Mouse (Mus musculus) limb, embryonic 12.5 days (tissue): ENCODE data around the gene Mtfmt. TPM values are rescaled to one million over a fixed set of nuclear protein-coding genes. Genes with fewer than 3 reads are reported as not detected.
A peak's percentile ranks its signal among the peaks of the same experiment; 100 is the strongest.

Experiments
- ATAC-seq: fragments of 200-750 bp; cut with Nextera tagmentation; 2 replicates; pipeline ENCODE4 v1.8.0; 2017; ENCODE audit warnings: low read depth, moderate TSS enrichment; ENCODE audit not compliant: insufficient number of reproducible peaks, insufficient read depth, low FRiP score, low TSS enrichment
- H3K27ac ChIP-seq: fragments of 300-500 bp; sonication (generic); 2 replicates; pipeline ENCODE4 v1.5.1; 2016; ENCODE audit warnings: mild to moderate bottlenecking, moderate library complexity
- H3K27me3 ChIP-seq: fragments of 300-500 bp; sonication (generic); 2 replicates; pipeline ENCODE4 v1.6.1; 2016; ENCODE audit warnings: mild to moderate bottlenecking, moderate library complexity
- H3K36me3 ChIP-seq: fragments of 300-500 bp; sonication (generic); 2 replicates; pipeline ENCODE4 v1.6.1; 2016; ENCODE audit warnings: mild to moderate bottlenecking, moderate library complexity
- H3K4me1 ChIP-seq: fragments of 300-500 bp; sonication (generic); replicated peaks from 2 replicates; pipeline ENCODE4 v1.6.1; 2016
- H3K4me2 ChIP-seq: fragments of 300-500 bp; sonication (generic); 2 replicates; pipeline ENCODE4 v1.6.1; 2016; ENCODE audit warnings: mild to moderate bottlenecking, moderate library complexity
- H3K4me3 ChIP-seq: fragments of 300-500 bp; sonication (generic); replicated peaks from 2 replicates; pipeline ENCODE4 v1.5.1; 2016; ENCODE audit warnings: mild to moderate bottlenecking
- H3K9ac ChIP-seq: fragments of 300-500 bp; sonication (generic); replicated peaks from 2 replicates; pipeline ENCODE4 v1.6.1; 2016; ENCODE audit warnings: mild to moderate bottlenecking, moderate library complexity
- H3K9me3 ChIP-seq: fragments of 300-500 bp; sonication (generic); 2 replicates; pipeline ENCODE4 v1.6.1; 2016; ENCODE audit warnings: mild to moderate bottlenecking, moderate library complexity
- whole genome bisulfite sequencing: fragments of 180-500 bp; shearing (Covaris S2); methylation state at CpG from one replicate; pipeline ENCODE4 v1.1.7; 2016; 5-methylcytosine and 5-hydroxymethylcytosine counted together
- polyA plus RNA-seq: library from polyadenylated mRNA; unstranded; fragments of >200 nt; fragmentation: Nextera tagmentation; extraction: Ambion mirVana; gene quantifications from 2 replicates; pipeline ENCODE4 v1.2.1, GENCODE M21; 2016

Mtfmt gene
- polyA plus RNA-seq, 1 experiment from 2014 or later = 28.2 TPM

DNA sequence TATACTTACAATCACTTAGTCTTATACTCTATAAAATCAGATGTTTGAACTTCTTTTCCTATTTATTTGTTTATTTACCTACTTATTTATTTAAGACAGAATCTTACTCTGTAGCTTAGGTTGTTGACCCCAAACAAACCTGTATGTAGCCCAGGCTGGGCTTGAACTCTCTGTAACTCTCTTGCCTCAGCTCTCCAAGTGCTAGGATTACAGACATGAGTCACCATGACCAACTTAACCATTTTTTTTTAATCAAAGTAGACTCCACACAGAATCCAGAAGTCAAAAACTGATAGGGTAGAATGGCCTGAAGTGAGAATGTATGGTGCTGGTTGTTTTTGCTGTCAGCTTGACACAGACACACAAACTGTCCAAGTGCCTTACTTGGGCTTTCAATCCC is 5.2 kb upstream of the Mtfmt start:
- no peak overlapping the region for H3K4me3 ChIP-seq
- no peaks in the 10 kb centered on the region for H3K9me3 ChIP-seq
- no peak overlapping the region for H3K27ac ChIP-seq
- no peak overlapping the region for H3K4me2 ChIP-seq
- H3K9ac ChIP-seq = no peak overlapping the region
- no peaks in the 10 kb centered on the region for H3K4me1 ChIP-seq
- no peaks in the 10 kb centered on the region for H3K27me3 ChIP-seq
- no peak for ATAC-seq
- no peaks in the 10 kb centered on the region for H3K36me3 ChIP-seq

GRCm38 (mm10) chr9:65430921-65431320 is 4.7 kb upstream of the Mtfmt start:
- Histone ChIP-seq H3K27ac (no peak overlapping the region), H3K36me3 (no peaks in the 10 kb centered on the region), H3K9me3 (no peaks in the 10 kb centered on the region), H3K4me2 (no peak overlapping the region), H3K4me3 (no peak overlapping the region), H3K9ac (no peak overlapping the region), H3K27me3 (no peaks in the 10 kb centered on the region), H3K4me1 (no peaks in the 10 kb centered on the region)
- ATAC-seq = no peak
- 85% methylated on average over 5 of the region's 5 CpGs for WGBS

DNA sequence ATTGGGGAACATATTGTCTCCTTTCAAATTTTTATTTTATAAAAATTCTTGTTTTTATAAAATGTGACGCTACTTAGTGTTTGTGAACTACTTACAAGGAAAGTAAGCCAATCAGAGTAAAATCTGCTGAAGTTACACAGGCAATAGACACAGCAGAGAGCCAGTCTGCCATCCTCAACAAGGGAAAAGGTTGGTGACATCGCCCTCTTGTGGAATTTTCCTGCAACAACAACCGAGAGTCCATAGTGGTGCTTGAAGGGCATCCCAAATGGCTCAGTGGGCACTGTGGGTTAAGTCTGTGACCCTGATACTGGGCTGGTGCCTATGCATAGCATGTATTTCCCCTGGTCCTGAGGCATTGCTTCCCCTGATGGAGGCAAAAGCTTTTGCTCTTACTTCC is 3.3 kb upstream of the Mtfmt start:
- no peak overlapping the region for H3K4me3 ChIP-seq
- H3K9ac ChIP-seq = no peak overlapping the region
- no peak overlapping the region for H3K27ac ChIP-seq
- H3K4me1 ChIP-seq = peaks cover 4% of the 10 kb centered on the region; the same call in 1 of the 2 replicates
- WGBS = 3% methylated on average over 3 of the region's 3 CpGs
- no peaks in the 10 kb centered on the region for H3K9me3 ChIP-seq
- no peaks in the 10 kb centered on the region for H3K36me3 ChIP-seq
- no peaks in the 10 kb centered on the region for H3K27me3 ChIP-seq
- ATAC-seq = no peak
- H3K4me2 ChIP-seq = no peak overlapping the region

DNA sequence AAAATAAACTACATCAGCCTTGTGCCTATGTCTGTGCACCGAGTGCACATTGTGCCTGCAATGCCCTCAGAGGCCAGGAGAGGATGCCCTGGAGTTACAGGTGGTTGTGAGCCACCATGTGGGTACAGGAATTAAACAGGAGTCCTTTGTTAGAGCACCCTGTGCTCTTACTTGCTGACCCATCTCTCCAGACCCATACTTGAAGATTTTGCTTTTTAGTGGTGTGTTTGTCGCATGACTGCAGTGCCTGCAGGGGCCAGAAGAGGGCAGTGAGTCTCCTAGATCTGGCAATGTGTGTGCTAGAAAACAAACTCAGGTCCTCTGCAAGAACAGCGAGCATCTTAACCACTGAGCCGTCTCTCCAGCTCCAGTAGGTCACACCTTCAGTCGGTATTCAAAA is 1.4 kb upstream of the Mtfmt start:
- Histone ChIP-seq H3K27ac (no peak overlapping the region), H3K4me1 (peaks cover 4% of the 10 kb centered on the region; the same call in 1 of the 2 replicates), H3K27me3 (no peaks in the 10 kb centered on the region), H3K9me3 (no peaks in the 10 kb centered on the region), H3K9ac (no peak overlapping the region), H3K4me3 (no peak overlapping the region), H3K36me3 (peaks cover 14% of the 10 kb centered on the region), H3K4me2 (no peak overlapping the region)
- no peak for ATAC-seq
- WGBS = 68% methylated on average over 5 of the region's 5 CpGs

DNA sequence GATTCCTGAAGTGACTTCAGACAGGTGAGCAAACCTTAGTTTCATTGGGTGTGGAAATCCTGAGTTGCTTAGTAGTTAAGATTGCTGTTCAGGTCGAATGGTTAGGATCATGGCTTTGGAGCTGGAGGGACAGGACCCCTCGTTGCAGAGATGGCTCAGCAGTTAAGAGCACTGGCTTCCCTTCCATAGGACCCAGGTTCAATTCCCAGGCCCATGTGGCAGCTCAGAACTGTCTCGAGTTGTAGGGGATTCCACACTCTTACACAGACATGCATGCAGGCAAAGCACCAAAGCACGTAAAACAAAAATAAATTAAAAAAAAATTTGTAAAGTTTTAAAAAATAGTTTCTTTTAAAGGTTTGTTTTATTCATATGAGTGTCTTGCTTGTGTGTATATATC is 371 bp upstream of the Mtfmt start:
- ATAC-seq = no peak; the same call in 1 of the 2 replicates
- H3K27me3 ChIP-seq = no peaks in the 10 kb centered on the region
- no peak overlapping the region for H3K4me2 ChIP-seq
- no peak overlapping the region for H3K9ac ChIP-seq
- no peaks in the 10 kb centered on the region for H3K9me3 ChIP-seq
- H3K4me3 ChIP-seq = no peak overlapping the region
- H3K27ac ChIP-seq = no peak overlapping the region
- 71% methylated on average over 4 of the region's 4 CpGs for whole genome bisulfite sequencing
- peaks cover 17% of the 10 kb centered on the region for H3K36me3 ChIP-seq
- peaks cover 4% of the 10 kb centered on the region; the same call in 1 of the 2 replicates for H3K4me1 ChIP-seq

GRCm38 (mm10) chr9:65444692-65445091 is 9.1 kb downstream of the Mtfmt start:
- Histone ChIP-seq H3K27me3 (no peaks in the 10 kb centered on the region), H3K9ac (no peak overlapping the region), H3K36me3 (peaks cover 79% of the 10 kb centered on the region), H3K4me2 (no peak overlapping the region), H3K4me3 (no peak overlapping the region), H3K27ac (no peak overlapping the region), H3K9me3 (no peaks in the 10 kb centered on the region), H3K4me1 (no peaks in the 10 kb centered on the region)
- ATAC-seq = no peak
- WGBS = 93% methylated on average over 4 of the region's 4 CpGs

- Histone ChIP-seq H3K27me3 (no peaks in the 10 kb centered on the region), H3K9ac (no peak overlapping the region), H3K4me1 (no peaks in the 10 kb centered on the region), H3K4me3 (no peak overlapping the region), H3K36me3 (peaks cover 86% of the 10 kb centered on the region), H3K4me2 (no peak overlapping the region), H3K9me3 (no peaks in the 10 kb centered on the region), H3K27ac (no peak overlapping the region)
- no peak for ATAC-seq
- WGBS = 89% methylated on average over 6 of the region's 6 CpGs
Measured at GRCm38 (mm10) chr9:65447951-65448350, 12.4 kb downstream of the Mtfmt start.

- WGBS = 85% methylated on average over 2 of the region's 2 CpGs
- H3K27me3 ChIP-seq = no peaks in the 10 kb centered on the region
- no peak for ATAC-seq
Measured at GRCm38 (mm10) chr9:65458975-65459374, 23.4 kb downstream of the Mtfmt start.

GRCm38 (mm10) chr9:65460198-65460597 is 24.6 kb downstream of the Mtfmt start:
- no peak for ATAC-seq
- 56% methylated on average over 3 of the region's 3 CpGs for WGBS
- H3K9me3 ChIP-seq = no peaks in the 10 kb centered on the region
- peak overlapping the region; percentile 72 for H3K4me2 ChIP-seq
- peaks cover 1% of the 10 kb centered on the region for H3K36me3 ChIP-seq
- peak overlapping the region; percentile 79; the same call in 1 of the 2 replicates for H3K4me3 ChIP-seq
- H3K27ac ChIP-seq = 0 out of 2 replicates have a peak overlapping the region, but pooled peaks have one; percentile 84
- H3K9ac ChIP-seq = no peak overlapping the region
- H3K4me1 ChIP-seq = peaks cover 11% of the 10 kb centered on the region
- no peaks in the 10 kb centered on the region for H3K27me3 ChIP-seq

More at GRCm38 (mm10) chr9:65458975-65459374, 23.4 kb downstream of the Mtfmt start:
- H3K4me1 ChIP-seq = peaks cover 11% of the 10 kb centered on the region
- no peaks in the 10 kb centered on the region for H3K36me3 ChIP-seq
- no peaks in the 10 kb centered on the region for H3K9me3 ChIP-seq
- H3K4me2 ChIP-seq = no peak overlapping the region
- H3K27ac ChIP-seq = no peak overlapping the region
- no peak overlapping the region for H3K9ac ChIP-seq
- no peak overlapping the region for H3K4me3 ChIP-seq

- Histone ChIP-seq H3K9ac (peak within 1 kb of the TSS; percentile 73), H3K36me3 (peaks cover 8% of the 10 kb centered on the region), H3K4me2 (peak within 1 kb of the TSS; percentile 72), H3K9me3 (no peaks in the 10 kb centered on the region), H3K4me3 (peak within 1 kb of the TSS; percentile 79), H3K27ac (peak within 1 kb of the TSS; percentile 84), H3K27me3 (no peaks in the 10 kb centered on the region), H3K4me1 (peaks cover 11% of the 10 kb centered on the region)
- WGBS = under 1% methylated on average over 53 of the region's 53 CpGs
- peak; percentile 92 for ATAC-seq
Measured at GRCm38 (mm10) chr9:65460732-65461442, 25.3 kb downstream of the Mtfmt start, which contains the start of gene Spg21. Gene Spg21 (plus strand): TSS chr9:65460947.

DNA sequence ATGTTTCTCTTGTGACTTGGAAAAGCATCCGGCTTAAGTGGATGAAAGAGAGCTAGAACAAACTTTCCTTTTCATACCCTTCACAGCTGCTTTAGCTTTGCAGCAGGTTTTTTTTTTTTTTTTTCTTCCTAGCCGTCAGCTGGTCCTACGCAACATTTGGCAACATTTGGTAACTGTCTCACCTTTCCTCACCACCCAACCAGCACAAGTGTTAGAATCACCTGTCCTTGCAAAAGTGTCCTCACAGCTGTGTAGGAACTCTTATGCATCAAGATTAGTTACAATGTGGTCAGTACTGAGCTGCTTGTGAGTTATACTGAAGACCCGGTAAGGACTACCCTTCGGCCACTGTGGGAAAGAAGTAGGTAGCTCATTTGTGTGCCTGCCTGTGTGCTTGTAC is 27.0 kb downstream of the Mtfmt start:
- Histone ChIP-seq H3K27ac (no peak overlapping the region), H3K4me2 (no peak overlapping the region), H3K9me3 (no peaks in the 10 kb centered on the region), H3K9ac (no peak overlapping the region), H3K4me3 (no peak overlapping the region), H3K4me1 (peaks cover 11% of the 10 kb centered on the region), H3K27me3 (no peaks in the 10 kb centered on the region), H3K36me3 (peaks cover 21% of the 10 kb centered on the region)
- ATAC-seq = no peak
- 74% methylated on average over 5 of the region's 5 CpGs for WGBS

- H3K4me2 ChIP-seq = no peak overlapping the region
- ATAC-seq = no peak
- WGBS = 95% methylated on average over 6 of the region's 6 CpGs
Measured at GRCm38 (mm10) chr9:65464161-65464560, 28.6 kb downstream of the Mtfmt start.

More at GRCm38 (mm10) chr9:65464161-65464560, 28.6 kb downstream of the Mtfmt start:
- Histone ChIP-seq H3K36me3 (peaks cover 26% of the 10 kb centered on the region), H3K27ac (no peak overlapping the region), H3K4me3 (no peak overlapping the region), H3K27me3 (no peaks in the 10 kb centered on the region), H3K9me3 (no peaks in the 10 kb centered on the region), H3K4me1 (peaks cover 11% of the 10 kb centered on the region), H3K9ac (no peak overlapping the region)
